Mouse (Mus musculus): ENCODE data around the gene Ppargc1a.

GRCm38 (mm10) chr5:51410006-51410405, 157.5 kb downstream of the Ppargc1a start:
- no peak for TF ChIP-seq POLR2A (IDR thresholded peaks at IDR 0.05; ENCODE audit: control insufficient read depth, extremely low read depth, insufficient read depth, low read length, poor library complexity)
- no peak for TF ChIP-seq CTCF (IDR thresholded peaks at IDR 0.05; ENCODE audit: borderline replicate concordance, control insufficient read depth, extremely low read depth, insufficient read depth, low read length, poor library complexity)

All from thymus, adult 2 months (tissue).